In the genomic region with DNA sequence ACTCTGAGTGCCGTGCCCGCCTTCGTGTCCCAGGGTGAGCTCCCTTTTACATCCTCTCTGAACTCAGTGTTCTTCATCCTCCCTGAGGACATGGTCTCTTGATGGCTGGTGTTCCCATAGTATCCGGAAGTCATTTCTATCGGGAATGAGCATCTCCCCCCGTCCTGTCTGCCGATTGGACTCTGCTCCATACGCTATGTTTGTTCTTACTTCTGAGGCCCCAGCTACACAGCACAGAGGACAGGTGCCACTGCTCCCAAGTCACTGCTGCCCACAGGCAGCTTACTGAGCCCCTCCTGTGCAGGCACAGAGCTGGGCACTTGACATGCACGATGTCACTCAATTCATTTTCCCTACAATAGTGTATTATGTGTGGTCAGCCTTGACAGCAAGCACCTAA, we compare ENCODE assay signal across 10 mouse cellular contexts. TPM values are rescaled to one million over a fixed set of nuclear protein-coding genes. Genes with fewer than 3 reads are reported as not detected.
DNase-seq lines count a peak whose midpoint lies in the region; ATAC-seq and TF ChIP-seq lines count a peak whose summit lies in the region.
"Had no signal": no experiment of that assay in that cellular context is flagged by ENCODE, and none has a peak within 500 bp of the region (broad histone marks: within the 10 kb centered on the region; RNA-seq: fewer than 3 reads in every experiment).

No protein-coding gene starts in this region.

- no peaks in the 10 kb centered on the region for H3K9me3 ChIP-seq in heart, embryonic 10.5 days
- no peaks in the 10 kb centered on the region for H3K9me3 ChIP-seq in lung, embryonic 15.5 days
- no peaks in the 10 kb centered on the region for H3K9me3 ChIP-seq in hindbrain, embryonic 13.5 days
- no peaks in the 10 kb centered on the region for H3K9me3 ChIP-seq in limb, embryonic 10.5 days (replicated peaks)
- H3K9me3 ChIP-seq: embryonic facial prominence, embryonic 15.5 days had no signal

- H3K4me2 ChIP-seq in lung, embryonic 15.5 days: no peak overlapping the region
- no peak overlapping the region for H3K4me2 ChIP-seq in hindbrain, embryonic 13.5 days
- H3K4me2 ChIP-seq: embryonic facial prominence, embryonic 15.5 days had no signal

- peaks cover 6% of the 10 kb centered on the region for H3K27me3 ChIP-seq in heart, embryonic 10.5 days (ENCODE audit: insufficient read depth, poor library complexity, severe bottlenecking)
- peaks cover 4% of the 10 kb centered on the region; the same call in 1 of the 2 replicates for H3K27me3 ChIP-seq in lung, embryonic 15.5 days
- H3K27me3 ChIP-seq in hindbrain, embryonic 13.5 days: no peaks in the 10 kb centered on the region
- peaks cover 9% of the 10 kb centered on the region for H3K27me3 ChIP-seq in limb, embryonic 10.5 days (ENCODE audit: low read depth, poor library complexity, severe bottlenecking)

- H3K36me3 ChIP-seq in heart, embryonic 10.5 days: no peaks in the 10 kb centered on the region
- H3K36me3 ChIP-seq in lung, embryonic 15.5 days: no peaks in the 10 kb centered on the region
- H3K36me3 ChIP-seq in hindbrain, embryonic 13.5 days: peaks cover 15% of the 10 kb centered on the region
- H3K36me3 ChIP-seq in limb, embryonic 10.5 days: no peaks in the 10 kb centered on the region
- H3K36me3 ChIP-seq: embryonic facial prominence, embryonic 15.5 days had no signal

- no peak for DNase-seq in heart, embryonic 10.5 days (ENCODE audit: low spot score)
- DNase-seq in heart, postnatal 36 days: no peak
- no peak for DNase-seq in lung, adult 2 months
- DNase-seq in lung, postnatal 25 days (ENCODE audit: low spot score): peak; percentile 37
- DNase-seq in urinary bladder, postnatal 14 days (ENCODE audit: low spot score): no peak
- no peak for DNase-seq in limb, embryonic 10.5 days (ENCODE audit: low spot score)

- H3K4me1 ChIP-seq in heart, embryonic 10.5 days: peaks cover 41% of the 10 kb centered on the region
- H3K4me1 ChIP-seq in lung, embryonic 15.5 days: peaks cover 32% of the 10 kb centered on the region
- peaks cover 7% of the 10 kb centered on the region; the same call in 1 of the 2 replicates for H3K4me1 ChIP-seq in lung, adult 2 months (ENCODE audit: control insufficient read depth, insufficient read depth, low read length)
- H3K4me1 ChIP-seq in hindbrain, embryonic 13.5 days (replicated peaks): peaks cover 73% of the 10 kb centered on the region
- H3K4me1 ChIP-seq in limb, embryonic 10.5 days: peaks cover 7% of the 10 kb centered on the region

- H3K4me3 ChIP-seq in heart, embryonic 10.5 days: no peak overlapping the region
- H3K4me3 ChIP-seq in lung, embryonic 15.5 days: no peak overlapping the region
- no peak overlapping the region for H3K4me3 ChIP-seq in lung, adult 2 months (replicated peaks; ENCODE audit: extremely low read depth, low read depth, low read length)
- no peak overlapping the region for H3K4me3 ChIP-seq in hindbrain, embryonic 13.5 days
- no peak overlapping the region for H3K4me3 ChIP-seq in limb, embryonic 10.5 days
- H3K4me3 ChIP-seq: embryonic facial prominence, embryonic 15.5 days; heart, adult 2 months had no signal

- peak; percentile 10; the same call in 1 of the 2 replicates for ATAC-seq in lung, embryonic 15.5 days (ENCODE audit: borderline replicate concordance, extremely low read depth, low FRiP score, low TSS enrichment)
- ATAC-seq in hindbrain, embryonic 13.5 days (ENCODE audit: low FRiP score): peak; percentile 6; the same call in 1 of the 2 replicates

- 0 out of 2 replicates have a peak overlapping the region, but pooled peaks have one; percentile 9 for H3K27ac ChIP-seq in heart, embryonic 10.5 days
- H3K27ac ChIP-seq in lung, embryonic 15.5 days: peak overlapping the region; percentile 54
- peak overlapping the region; percentile 70 for H3K27ac ChIP-seq in hindbrain, embryonic 13.5 days
- no peak overlapping the region for H3K27ac ChIP-seq in limb, embryonic 10.5 days
- H3K27ac ChIP-seq: embryonic facial prominence, embryonic 15.5 days; heart, adult 2 months had no signal

- H3K9ac ChIP-seq in lung, embryonic 15.5 days: no peak overlapping the region
- no peak overlapping the region for H3K9ac ChIP-seq in hindbrain, embryonic 13.5 days
- H3K9ac ChIP-seq: embryonic facial prominence, embryonic 15.5 days had no signal

- TF ChIP-seq POLR2A in lung, adult 2 months (IDR thresholded peaks at IDR 0.05; ENCODE audit: borderline replicate concordance, extremely low read depth, low read depth, low read length): no peak

- intact Hi-C loops in heart, postnatal 36 days (cut with DNase I): no loop called here

- no peak for TF ChIP-seq CTCF in lung, adult 2 months (IDR thresholded peaks at IDR 0.05; ENCODE audit: insufficient read depth, low read length)

- WGBS in heart, embryonic 10.5 days: 77% methylated on average over 9 of the region's 9 CpGs
- 49% methylated on average over 9 of the region's 9 CpGs for WGBS in lung, embryonic 15.5 days
- 37% methylated on average over 9 of the region's 9 CpGs for WGBS in lung, adult 2 months
- WGBS in hindbrain, embryonic 13.5 days: 76% methylated on average over 9 of the region's 9 CpGs
- 92% methylated on average over 9 of the region's 9 CpGs for WGBS in limb, embryonic 10.5 days

RNA-seq across cellular contexts. Expression of gene Mapre3, which starts 45.4 kb away (rescaled TPM):
- 16.3 and 16.6 TPM in 2 replicates for polyA plus RNA-seq in heart, embryonic 10.5 days (2016; fragmentation: Nextera tagmentation; extraction: Ambion mirVana)
- total RNA-seq in heart, postnatal 36 days (2021): 10 to 100 TPM; 34.0 to 39.6 TPM
- polyA plus RNA-seq in lung, embryonic 15.5 days (2015; fragmentation: Nextera tagmentation; extraction: Ambion mirVana): 19.4 and 21.7 TPM in 2 replicates
- polyA plus RNA-seq in lung, adult 2 months (2012; rRNA removed): 66.2 and 81.8 TPM in 2 replicates
- polyA plus RNA-seq in hindbrain, embryonic 13.5 days (2015; fragmentation: Nextera tagmentation; extraction: Ambion mirVana): 108 and 115 TPM in 2 replicates
- polyA plus RNA-seq in limb, embryonic 10.5 days (2016; fragmentation: Nextera tagmentation; extraction: Ambion mirVana): 12.2 and 17.0 TPM in 2 replicates

RNA-seq across cellular contexts. Expression of gene Dpysl5, which starts 57.7 kb away (rescaled TPM):
- 4.0 and 5.6 TPM in 2 replicates for polyA plus RNA-seq in heart, embryonic 10.5 days (2016; fragmentation: Nextera tagmentation; extraction: Ambion mirVana)
- total RNA-seq in heart, postnatal 36 days (2021): under 1 TPM; 0.69 to 0.79 TPM
- 4.8 and 5.3 TPM in 2 replicates for polyA plus RNA-seq in lung, embryonic 15.5 days (2015; fragmentation: Nextera tagmentation; extraction: Ambion mirVana)
- 5.6 and 7.9 TPM in 2 replicates for polyA plus RNA-seq in lung, adult 2 months (2012; rRNA removed)
- polyA plus RNA-seq in hindbrain, embryonic 13.5 days (2015; fragmentation: Nextera tagmentation; extraction: Ambion mirVana): 180 and 199 TPM in 2 replicates
- polyA plus RNA-seq in limb, embryonic 10.5 days (2016; fragmentation: Nextera tagmentation; extraction: Ambion mirVana): 4.3 and 4.9 TPM in 2 replicates

Comparison
In these comparisons a context has a peak if more than half of its experiments do, and no peak if none do; other contexts are left out.
1. RNA of gene Dpysl5, which starts 57.7 kb away (polyA plus RNA-seq): 180 to 199 TPM in hindbrain, embryonic 13.5 days; 4.0 to 5.6 TPM in heart, embryonic 10.5 days, 5.6 to 7.9 TPM in lung, adult 2 months, 4.8 to 5.3 TPM in lung, embryonic 15.5 days and 4.3 to 4.9 TPM in limb, embryonic 10.5 days; every median in the first group is over 10 times any median in the second.